Mouse (Mus musculus) layer of hippocampus, postnatal 36 days (tissue): ENCODE results near the gene Zfp280c. TPM values are rescaled to one million over a fixed set of nuclear protein-coding genes. Genes with fewer than 3 reads are reported as not detected.

ENCODE experiments used
- DNase-seq, 2 experiments: peaks; one replicate each; pipeline ENCODE4 v3.0.0; 2022
- total RNA-seq, 2 experiments: library from RNA; stranded (reverse); gene quantifications; 2 replicates each; pipeline ENCODE4 v1.2.3; 2021

The Zfp280c gene
- 10 to 100 TPM; 20.9 to 21.6 TPM for total RNA-seq

GRCm38 (mm10) chrX:48594099-48594760, at the start of gene Zfp280c:
Gene Zfp280c (minus strand): TSS chrX:48594504.
- DNase-seq: peak; percentile 51 to 67

- DNase-seq: no peak
Observed at GRCm38 (mm10) chrX:48637032-48637431, 42.7 kb upstream of the Zfp280c start.

GRCm38 (mm10) chrX:48624054-48624420, 29.7 kb upstream of the Zfp280c start:
- no peak for DNase-seq

GRCm38 (mm10) chrX:48623379-48624053, 29.2 kb upstream of the Zfp280c start, which contains the start of gene Slc25a14:
Gene Slc25a14 (plus strand): TSS chrX:48623413.
- peak; percentile 77 to 82 for DNase-seq

GRCm38 (mm10) chrX:48623049-48623378, 28.7 kb upstream of the Zfp280c start:
- no peak for DNase-seq

GRCm38 (mm10) chrX:48604872-48605271, 10.6 kb upstream of the Zfp280c start:
- no peak for DNase-seq

GRCm38 (mm10) chrX:48596906-48597305, 2.6 kb upstream of the Zfp280c start:
- no peak for DNase-seq

GRCm38 (mm10) chrX:48596053-48596452, 1.7 kb upstream of the Zfp280c start:
- DNase-seq: no peak

- peak in 1 of 2 experiments; percentile 2 for DNase-seq
Observed at GRCm38 (mm10) chrX:48593721-48594098, 594 bp downstream of the Zfp280c start.

- DNase-seq: no peak
Observed at GRCm38 (mm10) chrX:48583332-48583731, 11.0 kb downstream of the Zfp280c start.

GRCm38 (mm10) chrX:48532175-48532574, 62.1 kb downstream of the Zfp280c start:
- DNase-seq: peak; percentile 54 to 61

- DNase-seq: no peak
Observed at GRCm38 (mm10) chrX:48526435-48526834, 67.9 kb downstream of the Zfp280c start.

GRCm38 (mm10) chrX:48525866-48526265, 68.4 kb downstream of the Zfp280c start:
- DNase-seq: no peak

GRCm38 (mm10) chrX:48525332-48525731, 69.0 kb downstream of the Zfp280c start:
- DNase-seq: no peak

GRCm38 (mm10) chrX:48523512-48523911, 70.8 kb downstream of the Zfp280c start:
- DNase-seq: no peak

GRCm38 (mm10) chrX:48521651-48522050, 72.7 kb downstream of the Zfp280c start:
- DNase-seq: no peak

GRCm38 (mm10) chrX:48519549-48520085, 74.7 kb downstream of the Zfp280c start:
- DNase-seq: no peak

- DNase-seq: peak; percentile 35 to 53
Observed at GRCm38 (mm10) chrX:48518808-48519548, 75.3 kb downstream of the Zfp280c start, which contains the start of gene Rab33a. Gene Rab33a (plus strand): TSS chrX:48519285.

- peak in 1 of 2 experiments; percentile 19 for DNase-seq
Observed at GRCm38 (mm10) chrX:48518211-48518807, 76.0 kb downstream of the Zfp280c start.

GRCm38 (mm10) chrX:48513824-48514223, 80.5 kb downstream of the Zfp280c start:
- no peak for DNase-seq

GRCm38 (mm10) chrX:48513166-48513807, 81.0 kb downstream of the Zfp280c start, which contains the start of gene Aifm1:
Gene Aifm1 (minus strand): TSS chrX:48513563.
- peak; percentile 86 to 88 for DNase-seq

- no peak for DNase-seq
Observed at GRCm38 (mm10) chrX:48493763-48494162, 100.5 kb downstream of the Zfp280c start.
